Mouse (Mus musculus) frontal cortex, postnatal 10 days (tissue): ENCODE results near the gene Zfp706.

Source experiments
- DNase-seq, 2 experiments: peaks; one replicate each; pipeline ENCODE4 v3.0.0; 2022; ENCODE audit warnings: low spot score in 2 of 2, mixed read lengths in 1 of 2

Gene Zfp706

GRCm38 (mm10) chr15:36979488-36980201 is 27.9 kb downstream of the Zfp706 start:
- peak; percentile 47 to 54 for DNase-seq

- DNase-seq, result no peak
Observed at GRCm38 (mm10) chr15:36979159-36979487, 28.4 kb downstream of the Zfp706 start.

GRCm38 (mm10) chr15:36977823-36978222 is 29.8 kb downstream of the Zfp706 start:
- no peak for DNase-seq

GRCm38 (mm10) chr15:36975690-36976089 is 31.9 kb downstream of the Zfp706 start:
- no peak for DNase-seq

GRCm38 (mm10) chr15:36975256-36975620 is 32.3 kb downstream of the Zfp706 start:
- no peak for DNase-seq

GRCm38 (mm10) chr15:36974614-36975255 is 32.8 kb downstream of the Zfp706 start:
- DNase-seq, result no peak

- DNase-seq, result no peak
Observed at GRCm38 (mm10) chr15:36973714-36974113, 33.9 kb downstream of the Zfp706 start.

GRCm38 (mm10) chr15:36973290-36973689 is 34.3 kb downstream of the Zfp706 start:
- DNase-seq, result no peak

- DNase-seq, result no peak
Observed at GRCm38 (mm10) chr15:36969794-36970193, 37.8 kb downstream of the Zfp706 start.

GRCm38 (mm10) chr15:36968295-36968694 is 39.3 kb downstream of the Zfp706 start:
- no peak for DNase-seq

GRCm38 (mm10) chr15:36967381-36968211 is 40.0 kb downstream of the Zfp706 start:
- peak; percentile 85 to 90 for DNase-seq

- peak in 1 of 2 experiments; percentile 58 for DNase-seq
Observed at GRCm38 (mm10) chr15:36966940-36967339, 40.6 kb downstream of the Zfp706 start.

GRCm38 (mm10) chr15:36966466-36966865 is 41.1 kb downstream of the Zfp706 start:
- no peak for DNase-seq

GRCm38 (mm10) chr15:36965743-36966142 is 41.8 kb downstream of the Zfp706 start:
- no peak for DNase-seq

GRCm38 (mm10) chr15:36962931-36963330 is 44.6 kb downstream of the Zfp706 start:
- no peak for DNase-seq

GRCm38 (mm10) chr15:36960876-36961237 is 46.7 kb downstream of the Zfp706 start:
- no peak for DNase-seq

GRCm38 (mm10) chr15:36960010-36960875 is 47.3 kb downstream of the Zfp706 start:
- DNase-seq, result peak; percentile 68 to 78

GRCm38 (mm10) chr15:36956221-36956620 is 51.4 kb downstream of the Zfp706 start:
- no peak for DNase-seq

GRCm38 (mm10) chr15:36950258-36950657 is 57.3 kb downstream of the Zfp706 start:
- DNase-seq, result no peak

GRCm38 (mm10) chr15:36948866-36949546 is 58.6 kb downstream of the Zfp706 start:
- DNase-seq, result no peak
